Mouse (Mus musculus) ES-E14 (cell line): ENCODE data around the gene Rhbg. TPM values are rescaled to one million over a fixed set of nuclear protein-coding genes. Genes with fewer than 3 reads are reported as not detected.

Source experiments
- DNase-seq: peaks from one replicate; pipeline ENCODE4 v3.0.0-alpha.2; 2013; ENCODE audit warnings: low read depth, low spot score
- H3K27ac ChIP-seq: 2 replicates; pipeline ENCODE4 v1.5.1; 2012; ENCODE audit warnings: low read depth, mild to moderate bottlenecking, low read length, moderate library complexity, mixed read lengths; ENCODE audit not compliant: poor library complexity, insufficient read depth, severe bottlenecking
- H3K36me3 ChIP-seq: 2 replicates; pipeline ENCODE4 v1.6.1; 2012; ENCODE audit warnings: mild to moderate bottlenecking, low read length, moderate library complexity, mixed read lengths; ENCODE audit not compliant: control insufficient read depth, poor library complexity, insufficient read depth, severe bottlenecking
- H3K4me1 ChIP-seq, 2 experiments: fragments of 150-350 bp in 1 of 2; sonication (generic) in 1 of 2; 2 replicates each; pipeline ENCODE4 v1.6.1; 2012; ENCODE audit warnings: low read length in 2 of 2, mild to moderate bottlenecking in 1 of 2, mixed read lengths in 1 of 2; ENCODE audit not compliant: control insufficient read depth in 2 of 2, insufficient read depth in 2 of 2, poor library complexity in 1 of 2
- H3K4me3 ChIP-seq, 2 experiments: fragments of 150-350 bp in 1 of 2; sonication (generic) in 1 of 2; 2 replicates each; pipeline ENCODE4 v1.5.1; 2012; ENCODE audit warnings: low read length in 2 of 2, low read depth in 1 of 2, mild to moderate bottlenecking in 1 of 2, mixed read lengths in 1 of 2; ENCODE audit not compliant: insufficient read depth in 1 of 2, poor library complexity in 1 of 2, severe bottlenecking in 1 of 2
- H3K9ac ChIP-seq: 2 replicates; pipeline ENCODE4 v1.6.1; 2012; ENCODE audit warnings: low read depth, mild to moderate bottlenecking, low read length, mixed read lengths; ENCODE audit not compliant: poor library complexity, insufficient read depth, severe bottlenecking
- H3K9me3 ChIP-seq: fragments of 150-350 bp; sonication (generic); 2 replicates; pipeline ENCODE4 v1.6.1; 2012; ENCODE audit warnings: low read depth, mild to moderate bottlenecking, low read length; ENCODE audit not compliant: control insufficient read depth, insufficient read depth
- CHD2 ChIP-seq: IDR thresholded peaks from 2 replicates; pipeline ENCODE4 v1.6.1; 2014; ENCODE audit warnings: mild to moderate bottlenecking, low read depth, low read length, inconsistent platforms
- HCFC1 ChIP-seq: IDR thresholded peaks from 2 replicates; pipeline ENCODE4 v1.6.1; 2012; ENCODE audit warnings: low read length, inconsistent platforms, borderline replicate concordance; ENCODE audit not compliant: insufficient read depth
- MAFK ChIP-seq: IDR thresholded peaks from 2 replicates; pipeline ENCODE4 v1.6.1; 2014; ENCODE audit warnings: mild to moderate bottlenecking, low read depth, low read length, inconsistent platforms; ENCODE audit not compliant: insufficient read depth
- ZC3H11A ChIP-seq: IDR thresholded peaks from 2 replicates; pipeline ENCODE4 v1.6.1; 2012; ENCODE audit warnings: low read depth, mild to moderate bottlenecking, inconsistent platforms, low read length, borderline replicate concordance
- ZNF384 ChIP-seq: IDR thresholded peaks from 2 replicates; pipeline ENCODE4 v1.6.1; 2012; ENCODE audit warnings: low read depth, low read length, inconsistent platforms
- in situ Hi-C, 2 experiments: fragments of 600-800 bp; cut with MboI; formaldehyde crosslinking; loops; one replicate each; pipeline ENCODE4 v1.15.1; 2025; ENCODE audit warnings: low sequenced_read_pairs in 2 of 2, inconsistent platforms in 1 of 2; ENCODE audit not compliant: unreplicated experiment in 2 of 2
- total RNA-seq: library from RNA; depleted of rRNA; stranded (reverse); fragments of 300-350 nt; gene quantifications from 2 replicates; pipeline ENCODE4 v1.2.3, GENCODE M21; 2012

Rhbg gene
- total RNA-seq, 1 experiment: 3.4 TPM

- no peak for DNase-seq
- Histone ChIP-seq H3K9ac (no peak overlapping the region), H3K4me3 (no peak overlapping the region), H3K4me1 (peaks cover 6 to 27% of the 10 kb centered on the region in 2 experiments; a peak in 3 of 4 replicates), H3K9me3 (no peaks in the 10 kb centered on the region), H3K36me3 (no peaks in the 10 kb centered on the region), H3K27ac (no peak overlapping the region)
- in situ Hi-C loops: no loop called here
- no peak for TF ChIP-seq CHD2
- no peak for TF ChIP-seq MAFK
- no peak for TF ChIP-seq ZNF384
- no peak for TF ChIP-seq HCFC1
- no peak for TF ChIP-seq ZC3H11A
Measured at GRCm38 (mm10) chr3:88230262-88231047, 24.1 kb downstream of the Rhbg start.

- H3K27ac ChIP-seq: no peak overlapping the region
- no peak overlapping the region for H3K4me3 ChIP-seq
- H3K4me1 ChIP-seq: peaks cover 6 to 27% of the 10 kb centered on the region in 2 experiments; a peak in 3 of 4 replicates
- no peak overlapping the region for H3K9ac ChIP-seq
- TF ChIP-seq ZNF384 (no peak), HCFC1 (no peak), ZC3H11A (no peak), CHD2 (no peak), MAFK (no peak)
- DNase-seq: no peak
- no peaks in the 10 kb centered on the region for H3K36me3 ChIP-seq
- H3K9me3 ChIP-seq: no peaks in the 10 kb centered on the region
- in situ Hi-C loops: no loop called here
Measured at GRCm38 (mm10) chr3:88229526-88229925, 25.0 kb downstream of the Rhbg start.

GRCm38 (mm10) chr3:88228906-88229305 lies 25.6 kb downstream of the Rhbg start:
- H3K9me3 ChIP-seq: no peaks in the 10 kb centered on the region
- TF ChIP-seq CHD2 (no peak), HCFC1 (no peak), ZC3H11A (no peak), MAFK (no peak), ZNF384 (no peak)
- no peak for DNase-seq
- no peaks in the 10 kb centered on the region for H3K36me3 ChIP-seq
- in situ Hi-C loops: no loop called here
- no peak overlapping the region for H3K9ac ChIP-seq
- H3K27ac ChIP-seq: no peak overlapping the region
- peaks cover 6 to 27% of the 10 kb centered on the region in 2 experiments; a peak in 3 of 4 replicates for H3K4me1 ChIP-seq
- no peak overlapping the region for H3K4me3 ChIP-seq

- no peak for TF ChIP-seq HCFC1
- no peak for TF ChIP-seq CHD2
- TF ChIP-seq ZC3H11A: no peak
- no peak for TF ChIP-seq MAFK
- no peak for TF ChIP-seq ZNF384
- no peaks in the 10 kb centered on the region for H3K36me3 ChIP-seq
- in situ Hi-C loops: no loop called here
- H3K27ac ChIP-seq: no peak overlapping the region
- no peaks in the 10 kb centered on the region for H3K9me3 ChIP-seq
- no peak overlapping the region for H3K9ac ChIP-seq
- DNase-seq: no peak
- H3K4me3 ChIP-seq: no peak overlapping the region
- peaks cover 6 to 27% of the 10 kb centered on the region in 2 experiments; a peak in 3 of 4 replicates for H3K4me1 ChIP-seq
Measured at GRCm38 (mm10) chr3:88227976-88228375, 26.5 kb downstream of the Rhbg start.

- H3K4me3 ChIP-seq: no peak overlapping the region
- peaks cover 6 to 24% of the 10 kb centered on the region in 2 experiments; a peak in 3 of 4 replicates for H3K4me1 ChIP-seq
- no peaks in the 10 kb centered on the region for H3K9me3 ChIP-seq
- DNase-seq: no peak
- TF ChIP-seq HCFC1 (no peak), ZNF384 (peak; percentile 58; the same call in 1 of the 2 replicates)
- in situ Hi-C loops: no loop called here
- no peak overlapping the region for H3K27ac ChIP-seq
- no peaks in the 10 kb centered on the region for H3K36me3 ChIP-seq
- H3K9ac ChIP-seq: no peak overlapping the region
Measured at GRCm38 (mm10) chr3:88227260-88227659, 27.2 kb downstream of the Rhbg start.
